Mouse (Mus musculus) kidney, adult 2 months (tissue): ENCODE measurements around the gene Dnajb12.

Source experiments
- CTCF ChIP-seq: fragments of 200-500 bp; conservative IDR thresholded peaks from 2 replicates; pipeline ENCODE4 v1.5.1; 2011; ENCODE audit warnings: low read depth, mild to moderate bottlenecking, control low read depth, low read length, moderate library complexity, mixed read lengths; ENCODE audit not compliant: insufficient read depth, insufficient read length
- POLR2A ChIP-seq: fragments of 200-500 bp; IDR thresholded peaks from one replicate; pipeline ENCODE4 v1.6.1; 2011; ENCODE audit warnings: low read depth, low read length, control low read depth

DNA sequence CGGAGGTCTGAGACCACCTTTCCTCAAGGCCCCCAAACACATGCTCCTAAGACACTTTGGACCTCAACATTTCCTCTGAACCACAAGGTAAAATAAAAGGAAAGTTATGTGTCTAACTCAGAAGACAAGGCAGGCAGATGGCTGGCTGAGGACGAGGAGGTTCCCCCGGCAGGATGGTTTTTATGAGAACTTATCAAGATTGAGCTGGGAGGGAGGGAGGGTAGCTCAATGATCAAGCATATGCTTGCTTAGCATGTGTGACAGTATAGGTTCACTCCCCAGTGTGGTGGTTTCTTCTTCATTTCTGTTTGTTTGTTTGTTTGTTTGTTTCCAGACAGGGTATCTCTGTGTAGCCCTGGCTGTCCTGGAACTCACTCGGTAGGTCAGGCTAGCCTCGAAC lies 67.0 kb downstream of the Dnajb12 start:
- no peak for TF ChIP-seq CTCF
- no peak for TF ChIP-seq POLR2A
